In genomic region chr11:96823880-96824782, GRCm38 (mm10) we compare ENCODE assay signal across 8 mouse cellular contexts. TPM values are rescaled to one million over a fixed set of nuclear protein-coding genes. Genes with fewer than 3 reads are reported as not detected.
A peak's percentile ranks its signal among the peaks of the same experiment; 100 is the strongest.
DNase-seq lines count a peak whose midpoint lies in the region; ATAC-seq and TF ChIP-seq lines count a peak whose summit lies in the region.

No protein-coding gene starts in this region.

- peaks cover 69% of the 10 kb centered on the region for H3K4me1 ChIP-seq in forebrain, embryonic 13.5 days
- H3K4me1 ChIP-seq in liver, embryonic 16.5 days (ENCODE audit: control insufficient read depth, low read depth, low read length): peaks cover 64% of the 10 kb centered on the region
- H3K4me1 ChIP-seq in neural tube, embryonic 12.5 days: peaks cover 60% of the 10 kb centered on the region
- peaks cover 22% of the 10 kb centered on the region for H3K4me1 ChIP-seq in stomach, postnatal 0 days (replicated peaks; ENCODE audit: control insufficient read depth, insufficient read depth)

- no peaks in the 10 kb centered on the region for H3K9me3 ChIP-seq in forebrain, embryonic 13.5 days (replicated peaks)
- no peaks in the 10 kb centered on the region for H3K9me3 ChIP-seq in liver, embryonic 16.5 days (replicated peaks; ENCODE audit: control insufficient read depth, low read length)
- H3K9me3 ChIP-seq in neural tube, embryonic 12.5 days: no peaks in the 10 kb centered on the region
- H3K9me3 ChIP-seq in stomach, postnatal 0 days (ENCODE audit: control insufficient read depth, low read length): no peaks in the 10 kb centered on the region

- WGBS in forebrain, embryonic 13.5 days: under 1% methylated on average over 21 of the region's 26 CpGs
- WGBS in large intestine, adult 2 months: 1% methylated on average over 26 of the region's 26 CpGs
- WGBS in liver, embryonic 16.5 days (ENCODE audit: insufficient replicate concordance): 2% methylated on average over 25 of the region's 26 CpGs
- WGBS in neural tube, embryonic 12.5 days: 3% methylated on average over 22 of the region's 26 CpGs
- under 1% methylated on average over 24 of the region's 26 CpGs for WGBS in stomach, postnatal 0 days

- H3K27me3 ChIP-seq in forebrain, embryonic 13.5 days: no peaks in the 10 kb centered on the region
- no peaks in the 10 kb centered on the region for H3K27me3 ChIP-seq in liver, embryonic 16.5 days (ENCODE audit: control insufficient read depth, insufficient read depth, low read depth, low read length)
- H3K27me3 ChIP-seq in neural tube, embryonic 12.5 days (replicated peaks): no peaks in the 10 kb centered on the region
- H3K27me3 ChIP-seq in stomach, postnatal 0 days (ENCODE audit: control insufficient read depth, insufficient read depth, low read length): no peaks in the 10 kb centered on the region

- H3K4me3 ChIP-seq in forebrain, embryonic 13.5 days: peak overlapping the region; percentile 52
- peak overlapping the region; percentile 52 for H3K4me3 ChIP-seq in liver, embryonic 16.5 days (ENCODE audit: low read depth, low read length)
- peak overlapping the region; percentile 56 for H3K4me3 ChIP-seq in neural tube, embryonic 12.5 days
- peak overlapping the region; percentile 42 for H3K4me3 ChIP-seq in stomach, postnatal 0 days (ENCODE audit: low read depth, low read length)

- no peak for TF ChIP-seq CTCF in stomach, postnatal 0 days (IDR thresholded peaks at IDR 0.05; ENCODE audit: low read depth)

- peak overlapping the region; percentile 99 for H3K4me2 ChIP-seq in forebrain, embryonic 13.5 days
- peak overlapping the region; percentile 76 for H3K4me2 ChIP-seq in liver, embryonic 16.5 days (ENCODE audit: low read depth, low read length)
- peak overlapping the region; percentile 97 for H3K4me2 ChIP-seq in neural tube, embryonic 12.5 days (replicated peaks)
- peak overlapping the region; percentile 72 for H3K4me2 ChIP-seq in stomach, postnatal 0 days (replicated peaks; ENCODE audit: low read depth)

- intact Hi-C loops in heart, postnatal 14 days (cut with DNase I): no loop called here

- H3K9ac ChIP-seq in forebrain, embryonic 13.5 days: peak overlapping the region; percentile 76
- peak overlapping the region; percentile 30; the same call in 1 of the 2 replicates for H3K9ac ChIP-seq in liver, embryonic 16.5 days (ENCODE audit: low read depth, low read length)
- H3K9ac ChIP-seq in neural tube, embryonic 12.5 days: peak overlapping the region; percentile 70
- H3K9ac ChIP-seq in stomach, postnatal 0 days (ENCODE audit: low read length): peak overlapping the region; percentile 52

- peak overlapping the region; percentile 88 for H3K27ac ChIP-seq in forebrain, embryonic 13.5 days
- H3K27ac ChIP-seq in liver, embryonic 16.5 days (ENCODE audit: low read length): peak overlapping the region; percentile 49; the same call in 1 of the 2 replicates
- H3K27ac ChIP-seq in neural tube, embryonic 12.5 days: peak overlapping the region; percentile 88
- peak overlapping the region; percentile 78 for H3K27ac ChIP-seq in stomach, postnatal 0 days (replicated peaks)

- DNase-seq in ES-CJ7 (ENCODE audit: low read depth, low spot score): peak; percentile 99
- DNase-seq in heart, postnatal 14 days: peak; percentile 82 to 84
- DNase-seq in large intestine, adult 2 months (ENCODE audit: low read depth, low spot score): peak; percentile 62
- DNase-seq in stomach, postnatal 0 days (ENCODE audit: low spot score): peak; percentile 93

- H3K36me3 ChIP-seq in forebrain, embryonic 13.5 days (ENCODE audit: poor library complexity, severe bottlenecking): peaks cover 63% of the 10 kb centered on the region
- H3K36me3 ChIP-seq in liver, embryonic 16.5 days (ENCODE audit: control insufficient read depth, insufficient read depth): peaks cover 33% of the 10 kb centered on the region
- H3K36me3 ChIP-seq in neural tube, embryonic 12.5 days: peaks cover 52% of the 10 kb centered on the region
- H3K36me3 ChIP-seq in stomach, postnatal 0 days (ENCODE audit: control insufficient read depth, insufficient read depth, low read length): peaks cover 22% of the 10 kb centered on the region

- TF ChIP-seq EP300 in stomach, postnatal 0 days (optimal IDR thresholded peaks at IDR 0.05): no peak

- peak; percentile 74 for ATAC-seq in cerebellum, adult (ENCODE audit: insufficient number of reproducible peaks, low FRiP score, low TSS enrichment)
- peak; percentile 92 for ATAC-seq in forebrain, embryonic 13.5 days
- ATAC-seq in liver, embryonic 16.5 days (ENCODE audit: low read depth): peak; percentile 88
- peak; percentile 88 for ATAC-seq in neural tube, embryonic 12.5 days (ENCODE audit: low FRiP score, low read depth)
- ATAC-seq in stomach, postnatal 0 days (ENCODE audit: low FRiP score, low TSS enrichment): peak; percentile 86

RNA-seq across cellular contexts. Expression of gene Nfe2l1, which starts 5.6 kb away (rescaled TPM):
- polyA plus RNA-seq in forebrain, embryonic 13.5 days (2015; fragmentation: Nextera tagmentation; extraction: Ambion mirVana): 49.0 and 56.2 TPM in 2 replicates
- 100 to 1,000 TPM; 346 to 358 TPM for total RNA-seq in heart, postnatal 14 days (2021)
- 75.5 and 79.9 TPM in 2 replicates for polyA plus RNA-seq in large intestine, adult 2 months (2012; rRNA removed)
- 19.7 and 20.1 TPM in 2 replicates for polyA plus RNA-seq in liver, embryonic 16.5 days (2015; fragmentation: Nextera tagmentation; extraction: Ambion mirVana)
- polyA plus RNA-seq in neural tube, embryonic 12.5 days (2016; fragmentation: Nextera tagmentation; extraction: Ambion mirVana): 75.5 and 79.5 TPM in 2 replicates
- polyA plus RNA-seq in stomach, postnatal 0 days (2015; fragmentation: Nextera tagmentation; extraction: Ambion mirVana): 32.4 and 35.6 TPM in 2 replicates

RNA-seq across cellular contexts. Expression of gene Copz2, which starts 25.5 kb away (rescaled TPM):
- polyA plus RNA-seq in forebrain, embryonic 13.5 days (2015; fragmentation: Nextera tagmentation; extraction: Ambion mirVana): 12.3 and 13.8 TPM in 2 replicates
- 10 to 100 TPM; 34.6 to 35.8 TPM for total RNA-seq in heart, postnatal 14 days (2021)
- polyA plus RNA-seq in large intestine, adult 2 months (2012; rRNA removed): 13.4 and 16.9 TPM in 2 replicates
- 24.0 and 25.7 TPM in 2 replicates for polyA plus RNA-seq in liver, embryonic 16.5 days (2015; fragmentation: Nextera tagmentation; extraction: Ambion mirVana)
- 41.4 and 46.9 TPM in 2 replicates for polyA plus RNA-seq in neural tube, embryonic 12.5 days (2016; fragmentation: Nextera tagmentation; extraction: Ambion mirVana)
- polyA plus RNA-seq in stomach, postnatal 0 days (2015; fragmentation: Nextera tagmentation; extraction: Ambion mirVana): 84.7 and 95.1 TPM in 2 replicates

RNA-seq across cellular contexts. Expression of gene Cbx1, which starts 35.2 kb away (rescaled TPM):
- 156 and 175 TPM in 2 replicates for polyA plus RNA-seq in forebrain, embryonic 13.5 days (2015; fragmentation: Nextera tagmentation; extraction: Ambion mirVana)
- total RNA-seq in heart, postnatal 14 days (2021): 10 to 100 TPM; 36.4 to 46.8 TPM
- 13.1 and 16.7 TPM in 2 replicates for polyA plus RNA-seq in large intestine, adult 2 months (2012; rRNA removed)
- 24.7 and 26.2 TPM in 2 replicates for polyA plus RNA-seq in liver, embryonic 16.5 days (2015; fragmentation: Nextera tagmentation; extraction: Ambion mirVana)
- 125 and 143 TPM in 2 replicates for polyA plus RNA-seq in neural tube, embryonic 12.5 days (2016; fragmentation: Nextera tagmentation; extraction: Ambion mirVana)
- polyA plus RNA-seq in stomach, postnatal 0 days (2015; fragmentation: Nextera tagmentation; extraction: Ambion mirVana): 30.5 and 38.7 TPM in 2 replicates

RNA-seq across cellular contexts. Expression of gene Snx11, which starts 46.8 kb away (rescaled TPM):
- polyA plus RNA-seq in forebrain, embryonic 13.5 days (2015; fragmentation: Nextera tagmentation; extraction: Ambion mirVana): 36.2 and 43.0 TPM in 2 replicates
- 10 to 100 TPM; 12.4 to 13.7 TPM for total RNA-seq in heart, postnatal 14 days (2021)
- polyA plus RNA-seq in large intestine, adult 2 months (2012; rRNA removed): 16.8 and 19.2 TPM in 2 replicates
- 7.1 and 7.7 TPM in 2 replicates for polyA plus RNA-seq in liver, embryonic 16.5 days (2015; fragmentation: Nextera tagmentation; extraction: Ambion mirVana)
- polyA plus RNA-seq in neural tube, embryonic 12.5 days (2016; fragmentation: Nextera tagmentation; extraction: Ambion mirVana): 57.0 and 58.4 TPM in 2 replicates
- polyA plus RNA-seq in stomach, postnatal 0 days (2015; fragmentation: Nextera tagmentation; extraction: Ambion mirVana): 17.6 and 17.8 TPM in 2 replicates

Comparison
In these comparisons a context has a peak if more than half of its experiments do, and no peak if none do; other contexts are left out.
1. Peak in every context shown above with its lines: DNase-seq, ATAC-seq, H3K4me3 ChIP-seq and H3K27ac ChIP-seq.